Mouse (Mus musculus): ENCODE results near the gene Phf21a.

DNA sequence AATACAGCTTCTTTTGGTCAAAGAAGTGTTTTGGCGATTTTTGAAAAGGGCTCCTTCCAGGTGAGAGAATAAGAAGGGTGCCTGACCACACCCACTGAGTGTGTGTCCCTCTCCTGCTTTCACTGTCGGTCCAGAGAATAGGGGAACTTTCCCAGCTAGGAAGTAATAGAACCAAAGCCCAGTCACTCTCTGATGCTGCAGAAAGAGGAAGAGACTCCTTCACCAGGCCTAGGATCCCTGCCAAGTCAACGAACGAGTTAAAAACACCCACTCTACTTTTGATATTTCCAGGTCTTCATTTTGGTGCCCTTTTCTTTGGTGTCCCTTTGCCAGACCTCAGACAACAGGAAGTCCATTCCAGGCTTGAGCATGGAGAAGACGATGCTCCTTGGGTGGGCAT is 31.6 kb downstream of the Phf21a start:
- TF ChIP-seq TAL1 (IDR thresholded peaks at IDR 0.05; ENCODE audit: low read length) (no peak), GATA1 (IDR thresholded peaks at IDR 0.05; ENCODE audit: low read length) (no peak)
